Mouse (Mus musculus) heart, postnatal 0 days (tissue): Measurements from ENCODE around the gene Hk2.

Experiments
- CTCF ChIP-seq: IDR thresholded peaks from 2 replicates; pipeline ENCODE4 v1.5.1; 2016; ENCODE audit warnings: antibody characterized with exemption, control low read depth, low read depth
- EP300 ChIP-seq: IDR thresholded peaks from 2 replicates; pipeline ENCODE4 v1.6.1; 2016; ENCODE audit warnings: antibody characterized with exemption, low read depth

GRCm38 (mm10) chr6:82714841-82715240 lies 59.4 kb downstream of the Hk2 start:
- TF ChIP-seq EP300 = no peak
- no peak for TF ChIP-seq CTCF
